Mouse (Mus musculus) neural tube, embryonic 12.5 days (tissue): Measurements from ENCODE around the gene Gm1604a. TPM values are rescaled to one million over a fixed set of nuclear protein-coding genes. Genes with fewer than 3 reads are reported as not detected.
A peak's percentile ranks its signal among the peaks of the same experiment; 100 is the strongest.
"Not testable (repeated sequence)": the region's sequence is repeated elsewhere in the genome, so short reads cannot be mapped to it uniquely, and the experiment has no call there.

ENCODE experiments used
- ATAC-seq: fragments of 200-750 bp; cut with Nextera tagmentation; 2 replicates; pipeline ENCODE4 v1.8.0; 2017; ENCODE audit warnings: low read depth, mild to moderate bottlenecking, moderate TSS enrichment, moderate library complexity; ENCODE audit not compliant: low FRiP score
- H3K27ac ChIP-seq: fragments of 300-500 bp; sonication (generic); 2 replicates; pipeline ENCODE4 v1.5.1; 2016
- H3K27me3 ChIP-seq: fragments of 300-500 bp; sonication (generic); replicated peaks from 2 replicates; pipeline ENCODE4 v1.6.1; 2016; ENCODE audit warnings: mild to moderate bottlenecking
- H3K36me3 ChIP-seq: fragments of 300-500 bp; sonication (generic); 2 replicates; pipeline ENCODE4 v1.6.1; 2016; ENCODE audit warnings: mild to moderate bottlenecking
- H3K4me1 ChIP-seq: fragments of 300-500 bp; sonication (generic); 2 replicates; pipeline ENCODE4 v1.6.1; 2016
- H3K4me2 ChIP-seq: fragments of 300-500 bp; sonication (generic); replicated peaks from 2 replicates; pipeline ENCODE4 v1.6.1; 2016; ENCODE audit warnings: mild to moderate bottlenecking
- H3K4me3 ChIP-seq: fragments of 300-500 bp; sonication (generic); 2 replicates; pipeline ENCODE4 v1.5.1; 2016
- H3K9ac ChIP-seq: fragments of 300-500 bp; sonication (generic); 2 replicates; pipeline ENCODE4 v1.6.1; 2016; ENCODE audit warnings: mild to moderate bottlenecking
- H3K9me3 ChIP-seq: fragments of 300-500 bp; sonication (generic); 2 replicates; pipeline ENCODE4 v1.6.1; 2016; ENCODE audit warnings: mild to moderate bottlenecking
- WGBS: fragments of 180-500 bp; shearing (Covaris S2); methylation state at CpG from one replicate; pipeline ENCODE4 v1.1.7; 2016; 5-methylcytosine and 5-hydroxymethylcytosine counted together
- polyA plus RNA-seq: library from polyadenylated mRNA; unstranded; fragments of >200 nt; fragmentation: Nextera tagmentation; extraction: Ambion mirVana; gene quantifications from 2 replicates; pipeline ENCODE4 v1.2.1, GENCODE M21; 2016

The Gm1604a gene
- polyA plus RNA-seq, 1 experiment from 2014 or later = not detected

DNA sequence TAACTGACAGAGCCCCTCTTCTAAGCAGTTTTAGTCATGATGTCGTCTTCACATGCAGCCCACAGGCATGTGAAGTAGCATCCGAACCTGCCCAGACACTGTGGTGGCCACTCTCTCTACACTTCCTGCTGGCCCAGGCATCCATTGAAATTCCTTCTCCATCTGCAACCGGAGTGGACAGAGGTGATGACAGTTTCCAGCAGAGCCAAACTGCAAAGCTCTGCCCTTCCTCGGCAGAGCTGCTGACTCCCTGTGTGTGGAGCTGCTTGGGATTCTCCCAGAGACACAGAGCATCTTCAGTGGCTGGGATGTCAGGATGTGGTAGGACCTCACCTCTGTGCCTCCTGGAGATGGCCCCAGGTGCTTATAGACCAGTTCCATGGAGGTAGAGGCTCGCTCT lies 59.2 kb downstream of the Gm1604a start:
- not testable (repeated sequence) for H3K4me1 ChIP-seq, H3K9me3 ChIP-seq, H3K4me3 ChIP-seq, H3K27ac ChIP-seq, H3K27me3 ChIP-seq, ATAC-seq, H3K4me2 ChIP-seq, H3K36me3 ChIP-seq, H3K9ac ChIP-seq
- no CpG with 5 or more reads among the region's 5 CpGs for WGBS

DNA sequence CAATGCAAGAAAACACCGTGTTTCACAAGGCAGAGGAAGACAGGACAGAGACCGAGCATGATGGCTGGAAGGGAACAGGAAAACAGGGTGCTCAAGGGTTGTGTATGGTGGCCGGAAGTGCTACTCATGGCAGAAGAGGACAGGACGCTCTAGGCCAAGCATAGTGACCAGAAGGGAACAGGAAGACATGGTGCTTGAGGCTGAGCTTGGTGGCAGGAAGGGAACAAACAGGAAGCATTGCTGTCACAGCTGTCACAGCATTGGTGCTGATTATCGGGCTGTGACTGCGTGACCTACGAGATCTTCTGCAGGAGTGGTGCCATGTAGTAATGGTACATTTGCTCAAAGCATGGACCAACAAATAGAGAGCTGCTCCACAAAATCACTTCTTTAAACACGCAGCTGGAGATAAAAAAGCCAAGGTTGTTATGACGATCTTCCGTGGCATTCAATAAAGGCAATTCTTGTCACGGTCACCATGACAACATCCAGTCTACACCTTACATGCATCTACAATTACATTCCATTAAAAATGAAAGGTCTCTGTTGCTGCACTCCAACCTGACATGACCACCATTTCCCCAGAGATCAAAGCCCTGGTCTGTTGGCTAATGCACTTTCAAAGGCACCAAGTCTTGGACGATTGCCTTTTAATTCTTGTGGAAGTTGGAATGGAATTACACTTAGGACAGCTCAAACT lies 60.3 kb downstream of the Gm1604a start:
- H3K27ac ChIP-seq, H3K9me3 ChIP-seq, H3K4me1 ChIP-seq, H3K36me3 ChIP-seq, H3K9ac ChIP-seq, H3K4me2 ChIP-seq, ATAC-seq, H3K27me3 ChIP-seq, H3K4me3 ChIP-seq: not testable (repeated sequence)
- WGBS = no CpG with 5 or more reads among the region's 12 CpGs

DNA sequence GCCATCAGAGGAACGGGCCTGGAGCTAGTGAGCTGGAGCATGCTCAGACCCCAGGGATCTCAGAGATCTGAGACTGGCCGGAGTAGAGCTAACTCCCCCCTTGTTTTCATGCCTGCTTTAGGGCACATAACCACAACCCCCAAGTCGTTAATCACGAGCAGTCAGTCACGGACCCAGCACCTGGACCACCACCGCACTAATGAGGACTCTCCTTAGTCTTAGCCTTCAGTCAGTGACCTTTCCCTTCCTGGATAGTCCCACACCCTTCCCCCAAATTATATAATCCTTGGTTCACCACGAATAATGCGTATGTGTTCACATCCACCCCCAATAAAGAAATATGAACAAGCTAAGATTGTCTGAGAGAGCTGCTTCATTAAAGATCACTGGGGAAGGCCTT lies 61.5 kb downstream of the Gm1604a start:
- H3K4me2 ChIP-seq, H3K27ac ChIP-seq, H3K27me3 ChIP-seq, H3K9me3 ChIP-seq, H3K4me1 ChIP-seq, H3K4me3 ChIP-seq, H3K9ac ChIP-seq, ATAC-seq, H3K36me3 ChIP-seq: not testable (repeated sequence)
- WGBS = 67% methylated on average over 7 of the region's 8 CpGs

DNA sequence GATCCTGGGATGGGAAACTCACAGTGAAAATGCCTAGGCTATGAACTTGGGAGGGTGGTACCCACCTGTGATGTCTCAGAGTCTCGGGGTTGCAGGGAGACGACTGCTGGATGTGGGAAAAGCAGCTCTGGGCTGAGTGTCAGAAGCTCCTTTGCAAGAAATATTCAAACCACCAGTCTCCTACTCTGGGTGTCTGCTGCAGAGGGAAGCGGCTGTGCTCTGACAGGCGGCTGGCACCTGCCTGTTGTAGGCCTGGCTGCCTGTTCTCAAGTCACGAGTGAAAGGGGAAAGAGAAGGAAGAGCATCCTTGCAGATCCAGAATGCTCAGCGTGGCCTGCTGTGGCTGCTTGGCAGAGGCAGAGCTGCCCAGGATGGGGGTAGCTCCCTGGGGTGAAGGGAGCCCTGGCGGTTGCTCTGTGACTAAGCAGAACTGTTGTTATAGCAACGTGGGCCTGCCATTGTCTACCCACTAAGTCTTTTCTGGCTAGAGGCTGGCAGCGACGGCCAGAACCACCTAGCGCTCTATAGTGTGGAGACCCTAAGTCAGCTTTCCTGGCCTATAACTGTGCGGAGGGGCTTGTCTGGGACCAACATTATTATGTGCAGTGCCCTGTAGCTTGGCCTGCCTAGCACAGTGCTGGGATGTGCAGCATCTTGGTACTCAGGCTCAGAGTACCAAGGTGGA lies 72.6 kb downstream of the Gm1604a start:
- peak; percentile 83 for ATAC-seq
- H3K27me3 ChIP-seq = not testable (repeated sequence)
- no CpG with 5 or more reads among the region's 12 CpGs for WGBS

DNA sequence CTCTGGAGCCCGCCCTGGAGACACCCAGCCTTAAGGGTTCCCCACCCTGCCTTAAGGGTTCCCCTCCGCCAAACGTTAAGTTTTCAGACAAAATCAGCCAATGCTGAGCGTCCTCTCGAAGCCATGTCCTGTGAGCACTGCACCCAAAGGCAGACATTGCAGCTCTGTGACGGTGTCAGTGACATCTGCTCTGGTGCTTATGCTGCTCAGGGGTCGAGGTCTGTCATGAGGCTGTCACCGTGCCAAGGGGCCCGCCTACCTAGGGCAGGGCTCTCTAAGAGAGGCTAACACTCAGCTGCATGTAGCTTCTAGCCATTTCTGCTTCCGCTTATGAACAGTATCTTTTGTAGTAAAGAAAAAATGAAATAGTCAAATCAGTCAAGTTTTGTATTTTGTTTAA lies 73.7 kb downstream of the Gm1604a start:
- not testable (repeated sequence) for ATAC-seq, H3K4me1 ChIP-seq, H3K4me3 ChIP-seq, H3K4me2 ChIP-seq, H3K27me3 ChIP-seq, H3K36me3 ChIP-seq, H3K9me3 ChIP-seq, H3K27ac ChIP-seq, H3K9ac ChIP-seq
- 75% methylated on average over 9 of the region's 10 CpGs for WGBS

More for the DNA sequence above, 72.6 kb downstream of the Gm1604a start:
- H3K4me1 ChIP-seq, H3K9me3 ChIP-seq, H3K4me3 ChIP-seq, H3K27ac ChIP-seq, H3K4me2 ChIP-seq, H3K36me3 ChIP-seq, H3K9ac ChIP-seq: not testable (repeated sequence)

DNA sequence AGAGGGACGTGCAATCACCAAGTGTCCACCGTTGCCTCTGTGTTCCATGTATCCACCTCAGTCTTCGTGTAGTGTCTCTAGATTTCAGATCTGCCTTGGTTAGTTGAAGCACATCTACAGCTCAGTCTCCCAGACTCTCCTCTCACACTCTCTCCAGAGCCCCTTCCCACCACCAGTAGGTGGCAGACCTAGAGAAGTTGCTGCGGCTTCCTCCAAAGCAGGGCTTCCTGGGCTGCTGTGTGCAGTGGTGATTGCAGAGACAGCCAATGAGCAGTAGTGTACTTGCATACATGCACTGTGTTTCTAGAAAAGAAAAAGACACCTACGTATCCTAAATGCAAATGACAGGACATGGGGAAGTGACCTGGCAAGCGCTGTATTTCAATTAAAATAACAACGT lies 77.6 kb downstream of the Gm1604a start:
- not testable (repeated sequence) for H3K4me1 ChIP-seq, H3K36me3 ChIP-seq, ATAC-seq, H3K27me3 ChIP-seq, H3K27ac ChIP-seq, H3K4me2 ChIP-seq, H3K4me3 ChIP-seq, H3K9me3 ChIP-seq, H3K9ac ChIP-seq
- no CpG with 5 or more reads among the region's 7 CpGs for WGBS

DNA sequence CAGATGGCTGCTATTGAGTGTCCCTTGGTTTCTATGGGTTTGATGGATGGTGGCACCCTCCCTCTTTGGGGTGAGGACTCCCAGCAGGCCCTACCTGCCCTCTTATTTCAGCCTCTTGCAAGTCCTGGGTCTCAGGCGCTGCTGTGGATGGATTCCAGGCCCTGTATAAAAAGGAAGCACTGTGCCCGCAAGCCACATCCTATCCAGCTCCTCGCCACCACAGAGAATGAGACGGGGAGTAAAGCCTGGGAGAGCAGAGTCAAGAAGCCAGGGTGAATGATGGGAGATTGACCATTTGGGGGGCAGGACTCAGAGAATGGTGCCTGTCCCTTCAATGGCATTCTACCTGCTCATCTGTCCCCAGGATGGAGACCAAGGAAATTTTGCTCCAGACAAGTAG lies 86.3 kb downstream of the Gm1604a start:
- H3K36me3 ChIP-seq, ATAC-seq, H3K9me3 ChIP-seq, H3K4me2 ChIP-seq, H3K9ac ChIP-seq, H3K27ac ChIP-seq, H3K4me1 ChIP-seq, H3K4me3 ChIP-seq, H3K27me3 ChIP-seq: not testable (repeated sequence)
- 92% methylated on average over 4 of the region's 4 CpGs for WGBS

DNA sequence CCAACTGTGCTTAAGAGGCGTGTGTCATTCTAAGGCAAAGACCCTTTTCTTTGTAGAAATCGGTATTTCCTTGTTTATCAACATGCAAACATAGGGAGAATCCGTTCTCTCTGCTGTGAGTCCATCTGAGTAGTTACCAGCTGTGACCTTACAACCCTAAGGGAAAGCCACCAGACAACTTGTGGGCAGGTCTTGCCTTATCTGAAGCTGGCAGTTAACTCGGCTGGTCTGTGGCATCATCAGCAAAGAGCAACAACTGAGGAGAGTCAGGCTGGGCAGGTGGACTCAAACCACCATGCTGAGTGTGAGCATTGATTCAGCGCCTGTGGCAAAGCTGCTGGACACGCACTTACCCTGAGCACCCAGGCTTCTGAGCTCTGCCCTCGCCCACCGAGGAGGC lies 90.9 kb downstream of the Gm1604a start:
- H3K4me3 ChIP-seq, ATAC-seq, H3K9ac ChIP-seq, H3K4me2 ChIP-seq, H3K27ac ChIP-seq, H3K9me3 ChIP-seq, H3K4me1 ChIP-seq, H3K27me3 ChIP-seq, H3K36me3 ChIP-seq: not testable (repeated sequence)
- WGBS = 90% methylated on average over 7 of the region's 8 CpGs

DNA sequence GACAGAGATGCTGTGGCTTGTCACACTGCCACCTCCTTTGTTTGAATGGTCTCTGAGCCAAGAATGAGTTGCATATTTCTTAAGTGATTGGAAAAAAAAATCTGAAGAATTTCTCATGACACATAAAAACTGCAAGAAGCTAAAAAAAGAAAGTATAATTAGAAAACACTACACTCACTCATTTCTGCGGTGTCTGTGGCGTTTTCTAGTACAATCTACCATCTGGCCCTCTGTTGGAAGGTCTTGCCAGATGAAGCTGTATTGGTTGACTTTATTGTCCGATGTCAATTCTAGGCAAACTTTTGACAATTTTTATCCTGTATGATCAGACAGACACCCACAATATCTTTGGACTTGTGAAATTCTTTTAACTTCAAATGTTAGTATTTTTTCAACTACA lies 95.5 kb downstream of the Gm1604a start:
- not testable (repeated sequence) for H3K9ac ChIP-seq, H3K27ac ChIP-seq, H3K4me1 ChIP-seq, H3K4me3 ChIP-seq, H3K36me3 ChIP-seq, H3K9me3 ChIP-seq, H3K27me3 ChIP-seq, H3K4me2 ChIP-seq, ATAC-seq
- 94% methylated on average over 3 of the region's 3 CpGs for WGBS

DNA sequence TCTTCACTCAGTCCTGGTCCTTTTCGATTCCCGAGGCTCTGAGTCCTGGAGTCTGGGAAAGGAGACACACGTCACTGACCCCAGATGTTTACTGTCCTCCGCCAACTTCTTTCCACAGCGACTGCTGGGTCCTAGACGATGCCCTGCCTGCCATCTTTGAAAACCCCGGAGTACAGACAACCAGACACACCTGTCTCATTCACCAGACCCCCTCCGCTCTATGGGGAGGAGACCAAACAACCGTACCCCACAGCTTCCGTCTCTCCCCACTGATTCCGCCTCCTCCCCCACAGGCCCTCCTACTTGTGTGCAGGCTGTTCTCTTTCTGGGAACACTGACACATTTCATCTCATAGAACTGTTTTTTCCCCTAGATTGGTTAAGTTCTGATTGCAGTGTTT lies 97.2 kb downstream of the Gm1604a start:
- not testable (repeated sequence) for H3K27me3 ChIP-seq, H3K4me3 ChIP-seq, H3K9ac ChIP-seq, H3K9me3 ChIP-seq, H3K4me1 ChIP-seq, H3K27ac ChIP-seq, H3K4me2 ChIP-seq, H3K36me3 ChIP-seq, ATAC-seq
- 88% methylated on average over 11 of the region's 11 CpGs for WGBS

DNA sequence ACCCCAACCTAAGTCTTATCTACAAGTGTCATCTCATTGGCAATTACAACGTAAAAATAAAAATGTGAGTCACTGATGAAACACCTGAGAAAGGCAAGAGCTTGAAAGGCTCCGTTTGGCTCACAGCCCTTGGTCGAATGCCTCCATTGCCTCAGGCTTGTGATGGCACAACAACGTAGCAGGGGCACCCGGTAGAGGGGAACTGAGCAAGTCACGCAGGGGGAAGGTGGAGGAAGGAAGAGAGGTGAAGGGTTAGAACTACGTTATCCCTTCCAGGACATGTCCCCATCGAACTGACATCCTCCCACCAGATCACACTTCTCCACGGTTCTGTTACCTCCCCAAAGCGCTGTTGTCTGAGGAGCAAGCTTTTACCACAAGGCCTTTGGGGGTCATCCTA lies 101.1 kb downstream of the Gm1604a start:
- H3K4me2 ChIP-seq, H3K4me3 ChIP-seq, H3K27ac ChIP-seq, ATAC-seq, H3K9ac ChIP-seq, H3K9me3 ChIP-seq, H3K36me3 ChIP-seq, H3K27me3 ChIP-seq, H3K4me1 ChIP-seq: not testable (repeated sequence)
- WGBS = 87% methylated on average over 10 of the region's 10 CpGs

DNA sequence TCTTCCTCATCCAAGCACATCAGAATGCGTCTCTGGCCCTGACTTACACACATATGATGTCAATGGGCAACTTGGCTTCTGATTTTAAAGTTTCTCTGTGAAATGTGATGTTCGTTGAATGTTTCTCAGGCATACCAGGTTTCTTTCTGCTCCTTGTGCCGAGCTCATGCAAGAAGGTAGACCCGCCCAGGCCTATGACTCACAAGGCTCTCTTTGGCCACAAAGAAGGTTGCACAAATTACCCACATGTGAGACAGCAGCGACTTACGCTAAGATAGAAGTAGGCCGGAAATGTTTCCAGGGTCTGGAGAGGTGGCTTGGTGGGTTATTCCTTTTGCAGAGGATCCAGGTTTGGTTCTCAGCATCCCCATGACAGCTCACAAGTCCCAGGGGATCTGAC lies 108.6 kb downstream of the Gm1604a start:
- not testable (repeated sequence) for ATAC-seq, H3K9me3 ChIP-seq, H3K4me2 ChIP-seq, H3K27ac ChIP-seq, H3K9ac ChIP-seq, H3K27me3 ChIP-seq, H3K36me3 ChIP-seq, H3K4me3 ChIP-seq, H3K4me1 ChIP-seq
- WGBS = no CpG with 5 or more reads among the region's 7 CpGs

DNA sequence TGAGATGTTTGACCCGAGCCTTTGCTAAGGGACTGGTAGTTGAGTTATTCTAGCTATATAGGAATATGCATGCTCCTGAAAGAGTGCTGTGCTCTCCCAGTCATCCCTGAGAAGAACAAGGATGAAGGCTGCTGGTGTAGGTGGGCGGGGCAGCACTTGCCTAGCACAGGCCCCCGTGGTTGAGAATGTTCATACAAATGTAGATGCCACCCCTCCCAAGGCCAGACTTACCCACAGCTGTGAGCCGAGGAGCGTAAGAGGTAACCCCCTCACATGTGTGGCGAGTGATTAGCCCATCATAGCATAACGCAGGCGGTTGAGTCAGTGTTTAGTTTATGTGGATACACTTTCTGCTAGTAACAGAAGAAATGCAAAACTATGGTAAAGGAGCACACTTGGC lies 109.9 kb downstream of the Gm1604a start:
- H3K4me3 ChIP-seq, H3K4me1 ChIP-seq, ATAC-seq, H3K27ac ChIP-seq, H3K4me2 ChIP-seq, H3K9me3 ChIP-seq, H3K36me3 ChIP-seq, H3K27me3 ChIP-seq, H3K9ac ChIP-seq: not testable (repeated sequence)
- WGBS = 90% methylated on average over 7 of the region's 8 CpGs
